15 mouse cellular contexts compared by ENCODE assay signal in the genomic region with DNA sequence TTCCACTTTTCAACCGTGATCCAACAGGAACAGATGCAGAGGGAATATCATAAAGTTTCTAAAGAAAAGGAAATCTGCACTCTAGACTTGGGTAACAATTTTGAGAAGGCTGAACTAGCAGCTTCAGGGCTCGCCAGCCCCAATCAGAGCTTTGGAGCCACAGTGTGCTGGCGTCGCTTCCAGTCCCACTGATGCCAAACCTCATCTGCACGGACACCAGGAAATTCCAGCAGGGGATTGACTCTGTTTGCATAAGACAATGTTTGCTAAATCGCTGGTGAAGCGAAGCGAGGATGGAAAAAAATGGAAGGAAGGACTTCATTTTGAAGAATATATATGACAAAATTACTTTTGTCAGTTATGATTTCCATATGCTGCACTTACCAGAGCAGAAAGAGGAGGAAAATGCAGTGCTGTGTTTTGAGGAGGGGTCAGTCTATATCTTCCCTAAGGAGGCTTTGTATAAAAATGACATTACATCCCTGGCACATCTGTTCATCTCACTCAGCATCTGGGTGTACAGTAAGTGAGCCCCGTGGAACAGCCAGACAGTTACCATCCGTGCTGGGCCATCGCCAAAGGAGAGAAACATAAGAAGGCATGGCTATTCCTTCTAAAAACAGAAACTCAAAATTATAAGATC.
"Had no signal": no experiment of that assay in that cellular context is flagged by ENCODE, and none has a peak within 500 bp of the region (broad histone marks: within the 10 kb centered on the region; RNA-seq: fewer than 3 reads in every experiment).

No protein-coding gene starts in this region.

- DNase-seq: kidney, postnatal 10 days; kidney, postnatal 4 days; liver; liver, embryonic 13.5 days; liver, postnatal 0 days; retina, postnatal 1 day; thymus, postnatal 4 days had no signal

- H3K27me3 ChIP-seq: limb, embryonic 12.5 days; liver, embryonic 13.5 days; midbrain, embryonic 15.5 days; neural tube, embryonic 13.5 days; stomach, embryonic 15.5 days had no signal

- H3K9me3 ChIP-seq: limb, embryonic 12.5 days; liver, embryonic 13.5 days; megakaryocyte, embryonic 14.5 days; midbrain, embryonic 15.5 days; neural tube, embryonic 13.5 days; stomach, embryonic 15.5 days had no signal

- ATAC-seq: liver, postnatal 0 days; midbrain, embryonic 15.5 days had no signal

- H3K36me3 ChIP-seq: limb, embryonic 12.5 days; liver, embryonic 13.5 days; midbrain, embryonic 15.5 days; neural tube, embryonic 13.5 days; stomach, embryonic 15.5 days had no signal

- H3K9ac ChIP-seq: limb, embryonic 12.5 days; liver, embryonic 13.5 days; liver, postnatal 0 days; midbrain, embryonic 15.5 days; neural tube, embryonic 13.5 days; stomach, embryonic 15.5 days had no signal

- H3K4me3 ChIP-seq: layer of hippocampus, adult 2 months; limb, embryonic 12.5 days; liver, embryonic 13.5 days; megakaryocyte, embryonic 14.5 days; midbrain, embryonic 15.5 days; neural tube, embryonic 13.5 days; stomach, embryonic 15.5 days had no signal

- H3K27ac ChIP-seq: layer of hippocampus, adult 2 months; limb, embryonic 12.5 days; liver, embryonic 13.5 days; macrophage; midbrain, embryonic 15.5 days; neural tube, embryonic 13.5 days; stomach, embryonic 15.5 days had no signal

- H3K4me2 ChIP-seq: limb, embryonic 12.5 days; liver, embryonic 13.5 days; midbrain, embryonic 11.5 days; midbrain, embryonic 15.5 days; neural tube, embryonic 13.5 days; stomach, embryonic 15.5 days had no signal

- H3K4me1 ChIP-seq: limb, embryonic 12.5 days; stomach, embryonic 15.5 days had no signal
